Comparison of ENCODE assay signal across 17 mouse cellular contexts in the genomic region with DNA sequence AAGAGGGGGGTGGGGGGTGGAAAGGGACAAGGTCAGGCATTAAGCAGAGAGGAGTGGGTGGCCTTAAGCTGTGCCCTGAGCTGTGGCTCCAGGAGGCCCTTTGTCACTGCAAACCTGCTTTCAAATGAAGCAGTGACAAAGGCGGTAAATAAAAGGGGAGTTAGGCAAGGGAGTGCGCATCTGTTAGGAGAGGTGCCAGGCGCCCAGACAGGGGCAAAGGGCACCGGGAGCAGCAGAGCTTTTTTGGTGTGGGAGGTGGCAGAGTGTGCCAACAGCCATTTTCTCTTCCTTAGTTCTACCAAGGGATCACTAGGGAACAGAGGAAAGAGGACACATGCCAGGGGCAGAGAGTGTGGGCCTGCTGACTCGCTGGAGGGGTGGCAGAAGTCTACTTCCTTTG. TPM values are rescaled to one million over a fixed set of nuclear protein-coding genes. Genes with fewer than 3 reads are reported as not detected.
"Had no signal": no experiment of that assay in that cellular context is flagged by ENCODE, and none has a peak within 500 bp of the region (broad histone marks: within the 10 kb centered on the region; RNA-seq: fewer than 3 reads in every experiment).

No protein-coding gene starts in this region.

- H3K36me3 ChIP-seq: kidney, embryonic 15.5 days; limb, embryonic 12.5 days; liver, embryonic 13.5 days; lung, embryonic 15.5 days; midbrain, embryonic 15.5 days had no signal

- ATAC-seq: liver, postnatal 0 days; midbrain, embryonic 15.5 days had no signal

- H3K9me3 ChIP-seq: kidney, embryonic 15.5 days; limb, embryonic 12.5 days; liver, embryonic 13.5 days; lung, embryonic 15.5 days; megakaryocyte, embryonic 14.5 days; midbrain, embryonic 15.5 days had no signal

- H3K9ac ChIP-seq: kidney, embryonic 15.5 days; limb, embryonic 12.5 days; liver, embryonic 13.5 days; liver, postnatal 0 days; lung, embryonic 15.5 days; midbrain, embryonic 15.5 days had no signal

- DNase-seq: kidney, adult 11 months; layer of hippocampus, adult 9-11 months; layer of hippocampus, postnatal 36 days; liver, embryonic 13.5 days; liver, postnatal 0 days; lung, postnatal 14 days; right cerebral cortex, postnatal 25 days had no signal

- H3K4me1 ChIP-seq: liver, embryonic 13.5 days had no signal

- H3K4me2 ChIP-seq: kidney, embryonic 15.5 days; limb, embryonic 12.5 days; liver, embryonic 13.5 days; lung, embryonic 15.5 days; midbrain, embryonic 11.5 days; midbrain, embryonic 15.5 days had no signal

- H3K4me3 ChIP-seq: kidney, embryonic 15.5 days; limb, embryonic 12.5 days; liver, embryonic 13.5 days; lung, embryonic 15.5 days; megakaryocyte, embryonic 14.5 days; midbrain, embryonic 15.5 days had no signal

- H3K27ac ChIP-seq: kidney, embryonic 15.5 days; limb, embryonic 12.5 days; liver, embryonic 13.5 days; lung, embryonic 15.5 days; macrophage; midbrain, embryonic 15.5 days had no signal

RNA-seq across cellular contexts. Expression of a gene that starts 1.8 kb away (rescaled TPM):
- total RNA-seq: layer of hippocampus, adult 18-20 months; layer of hippocampus, postnatal 36 days; monocyte, adult 5-6 weeks had no signal
- polyA plus RNA-seq: liver, embryonic 13.5 days; macrophage; neural tube, embryonic 14.5 days had no signal
